Mouse (Mus musculus) kidney, embryonic 14.5 days (tissue): ENCODE results near the gene Olfr690. TPM values are rescaled to one million over a fixed set of nuclear protein-coding genes. Genes with fewer than 3 reads are reported as not detected.

Source experiments
- ATAC-seq: fragments of 200-750 bp; cut with Nextera tagmentation; 2 replicates; pipeline ENCODE4 v1.8.0; 2017; ENCODE audit warnings: moderate number of reproducible peaks, mild to moderate bottlenecking, moderate TSS enrichment, moderate library complexity; ENCODE audit not compliant: low FRiP score, low TSS enrichment
- H3K27ac ChIP-seq: fragments of 300-500 bp; sonication (generic); 2 replicates; pipeline ENCODE4 v1.5.1; 2014; ENCODE audit warnings: low read depth, mild to moderate bottlenecking, low read length, moderate library complexity, mixed read lengths
- H3K27me3 ChIP-seq: fragments of 300-500 bp; sonication (generic); 2 replicates; pipeline ENCODE4 v1.6.1; 2014; ENCODE audit warnings: mild to moderate bottlenecking, low read length; ENCODE audit not compliant: control insufficient read depth, insufficient read depth
- H3K36me3 ChIP-seq: fragments of 300-500 bp; sonication (generic); 2 replicates; pipeline ENCODE4 v1.6.1; 2014; ENCODE audit warnings: low read length, mixed read lengths; ENCODE audit not compliant: control insufficient read depth, insufficient read depth
- H3K4me1 ChIP-seq: fragments of 300-500 bp; sonication (generic); 2 replicates; pipeline ENCODE4 v1.6.1; 2014; ENCODE audit warnings: low read length, mixed read lengths; ENCODE audit not compliant: control insufficient read depth, insufficient read depth
- H3K4me2 ChIP-seq: fragments of 300-500 bp; sonication (generic); replicated peaks from 2 replicates; pipeline ENCODE4 v1.6.1; 2014; ENCODE audit warnings: low read depth, mild to moderate bottlenecking, low read length
- H3K4me3 ChIP-seq: fragments of 300-500 bp; sonication (generic); 2 replicates; pipeline ENCODE4 v1.5.1; 2014; ENCODE audit warnings: mild to moderate bottlenecking, low read length
- H3K9ac ChIP-seq: fragments of 300-500 bp; sonication (generic); 2 replicates; pipeline ENCODE4 v1.6.1; 2014; ENCODE audit warnings: low read depth, mild to moderate bottlenecking, low read length, moderate library complexity
- H3K9me3 ChIP-seq: fragments of 300-500 bp; sonication (generic); 2 replicates; pipeline ENCODE4 v1.6.1; 2016; ENCODE audit warnings: low read length; ENCODE audit not compliant: control insufficient read depth
- WGBS: fragments of 180-500 bp; shearing (Covaris S2); extraction: QIAGEN DNeasy Blood & Tissue Kit; methylation state at CpG from one replicate; pipeline ENCODE4 v1.1.7; 2014; 5-methylcytosine and 5-hydroxymethylcytosine counted together
- polyA plus RNA-seq: library from polyadenylated mRNA; unstranded; fragments of >200 nt; fragmentation: Nextera tagmentation; extraction: Ambion mirVana; gene quantifications from 2 replicates; pipeline ENCODE4 v1.2.1, GENCODE M21; 2014

The Olfr690 gene
- not detected in 2 replicates for polyA plus RNA-seq

DNA sequence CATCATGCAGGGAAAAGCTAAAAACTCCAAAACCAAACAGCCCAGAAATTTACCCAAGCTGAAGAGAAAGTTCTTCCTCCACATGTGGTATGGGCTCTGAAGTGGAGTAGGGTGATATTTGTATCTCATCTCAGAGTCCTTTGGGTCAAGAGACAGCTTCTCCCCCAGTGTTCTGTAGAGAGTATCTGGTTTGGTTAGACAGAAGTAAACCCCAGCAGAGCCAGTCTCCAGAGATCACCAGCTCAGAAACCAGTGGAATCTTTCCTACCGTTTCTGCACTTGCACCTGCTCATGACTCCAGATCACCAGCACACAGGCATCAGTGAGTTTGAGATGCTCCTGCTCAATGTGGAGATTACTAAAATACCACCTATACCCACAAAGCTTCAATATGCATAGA, at the start of gene Olfr690:
Gene Olfr690, minus strand, starts transcription at position 101 of the 400 bp plus-strand sequence.
- Histone ChIP-seq H3K4me1 (no peaks in the 10 kb centered on the region), H3K4me3 (no peak within 1 kb of the TSS), H3K36me3 (no peaks in the 10 kb centered on the region), H3K4me2 (no peak within 1 kb of the TSS), H3K9ac (no peak within 1 kb of the TSS), H3K27me3 (no peaks in the 10 kb centered on the region), H3K27ac (no peak within 1 kb of the TSS), H3K9me3 (no peaks in the 10 kb centered on the region)
- WGBS, result 82% methylated on average over 1 of the region's 1 CpGs
- ATAC-seq, result no peak

DNA sequence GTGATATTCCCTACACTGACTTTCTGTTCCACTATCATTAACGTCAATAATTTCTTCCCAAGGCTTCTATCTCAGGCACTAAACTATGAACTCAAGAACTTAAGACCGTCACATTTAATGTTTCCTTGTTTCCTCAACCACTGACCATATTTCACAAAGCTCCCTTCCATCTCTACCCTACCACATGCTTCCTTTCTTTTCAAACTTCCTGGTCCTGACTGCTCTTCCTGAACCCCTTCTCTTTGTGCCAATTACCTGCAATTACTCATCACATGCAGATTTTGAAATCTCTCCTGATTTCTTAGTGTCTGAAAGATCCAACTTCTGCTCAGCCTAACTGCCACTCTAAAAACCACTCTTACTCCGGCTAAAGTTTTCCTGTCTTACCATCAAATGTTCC, 46.4 kb upstream of the Olfr690 start:
- Histone ChIP-seq H3K27ac (no peak overlapping the region), H3K4me3 (no peak overlapping the region), H3K9me3 (no peaks in the 10 kb centered on the region), H3K36me3 (peaks cover 82% of the 10 kb centered on the region), H3K4me1 (no peaks in the 10 kb centered on the region), H3K27me3 (no peaks in the 10 kb centered on the region), H3K9ac (no peak overlapping the region), H3K4me2 (no peak overlapping the region)
- no peak for ATAC-seq
- 97% methylated on average over 3 of the region's 3 CpGs for WGBS

DNA sequence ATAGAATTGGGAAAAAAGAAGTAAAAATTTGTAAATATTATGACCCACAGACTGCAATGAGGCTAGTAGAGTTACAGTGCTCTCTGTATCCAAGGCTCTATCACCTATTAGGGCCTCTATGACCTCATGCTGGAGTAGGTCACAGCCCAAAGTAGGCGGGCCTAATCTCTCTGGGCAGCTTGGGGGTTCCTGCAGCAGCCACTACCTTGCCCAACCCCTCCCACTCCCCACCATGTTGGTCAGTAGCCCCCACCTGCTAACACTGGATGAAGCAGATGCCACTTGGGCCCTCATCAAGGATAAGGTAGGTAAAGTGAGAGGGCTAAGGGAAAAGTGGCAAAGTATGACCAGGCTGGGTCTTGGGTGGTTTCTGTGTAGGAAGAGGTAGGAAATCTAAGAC, 41.0 kb upstream of the Olfr690 start, which contains the start of gene Gm5901:
Gene Gm5901, plus strand, starts transcription at position 173 of the 400 bp plus-strand sequence.
- H3K36me3 ChIP-seq, result peaks cover 44% of the 10 kb centered on the region

DNA sequence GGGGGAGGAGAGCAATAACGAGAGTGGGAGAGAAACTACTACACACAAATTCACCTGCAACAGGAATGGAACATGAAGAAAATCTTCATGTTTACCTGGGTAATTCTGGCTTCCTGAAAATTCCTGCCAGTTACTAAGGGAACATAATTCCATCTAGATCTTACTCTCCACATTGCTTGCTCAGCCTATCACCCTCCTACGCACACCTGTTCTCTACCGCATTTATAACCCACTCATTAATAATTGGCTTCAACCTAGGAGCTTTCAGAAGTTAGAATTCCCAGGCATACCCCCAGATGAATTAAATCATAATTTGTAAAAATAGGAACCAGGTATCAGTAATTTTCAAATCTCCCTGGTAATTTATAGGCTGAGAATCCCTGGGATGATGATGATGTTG, 40.1 kb upstream of the Olfr690 start:
- no peak overlapping the region for H3K9ac ChIP-seq
- H3K4me2 ChIP-seq, result no peak overlapping the region
- no peaks in the 10 kb centered on the region for H3K4me1 ChIP-seq
- no peak overlapping the region for H3K27ac ChIP-seq
- H3K27me3 ChIP-seq, result no peaks in the 10 kb centered on the region
- no peak overlapping the region for H3K4me3 ChIP-seq
- H3K9me3 ChIP-seq, result no peaks in the 10 kb centered on the region
- peaks cover 36% of the 10 kb centered on the region for H3K36me3 ChIP-seq
- 95% methylated on average over 3 of the region's 3 CpGs for WGBS
- ATAC-seq, result no peak

More for the DNA sequence above, 41.0 kb upstream of the Olfr690 start, which contains the start of gene Gm5901:
- H3K9ac ChIP-seq, result no peak within 1 kb of the TSS
- H3K9me3 ChIP-seq, result no peaks in the 10 kb centered on the region
- WGBS, result 94% methylated on average over 1 of the region's 1 CpGs
- no peak within 1 kb of the TSS for H3K4me3 ChIP-seq
- H3K4me2 ChIP-seq, result no peak within 1 kb of the TSS
- H3K4me1 ChIP-seq, result no peaks in the 10 kb centered on the region
- ATAC-seq, result no peak
- H3K27me3 ChIP-seq, result no peaks in the 10 kb centered on the region
- no peak within 1 kb of the TSS for H3K27ac ChIP-seq

DNA sequence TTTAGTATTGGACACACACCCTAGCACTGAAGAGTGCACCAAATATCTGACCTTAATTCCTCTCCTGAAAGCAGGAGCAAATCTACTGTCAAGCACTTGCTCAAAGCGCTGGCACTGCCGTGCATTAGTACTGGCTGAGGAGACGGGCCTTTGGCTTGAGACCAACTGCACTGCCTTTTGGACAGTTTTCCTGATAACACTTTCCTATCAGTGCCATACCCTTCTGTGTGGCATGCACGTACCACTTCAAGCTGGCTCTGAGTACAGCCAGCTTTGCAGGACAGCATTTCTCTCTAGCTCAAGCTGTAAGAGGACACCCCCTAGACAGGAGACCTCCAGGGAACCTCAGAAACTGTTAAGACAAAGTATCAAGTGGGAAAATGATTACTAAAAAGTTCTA, 39.6 kb upstream of the Olfr690 start:
- no peak overlapping the region for H3K4me3 ChIP-seq
- peaks cover 32% of the 10 kb centered on the region for H3K36me3 ChIP-seq
- H3K9me3 ChIP-seq, result no peaks in the 10 kb centered on the region
- WGBS, result 95% methylated on average over 4 of the region's 4 CpGs
- no peaks in the 10 kb centered on the region for H3K4me1 ChIP-seq
- no peaks in the 10 kb centered on the region for H3K27me3 ChIP-seq
- no peak overlapping the region for H3K27ac ChIP-seq
- no peak overlapping the region for H3K9ac ChIP-seq
- no peak for ATAC-seq
- no peak overlapping the region for H3K4me2 ChIP-seq

DNA sequence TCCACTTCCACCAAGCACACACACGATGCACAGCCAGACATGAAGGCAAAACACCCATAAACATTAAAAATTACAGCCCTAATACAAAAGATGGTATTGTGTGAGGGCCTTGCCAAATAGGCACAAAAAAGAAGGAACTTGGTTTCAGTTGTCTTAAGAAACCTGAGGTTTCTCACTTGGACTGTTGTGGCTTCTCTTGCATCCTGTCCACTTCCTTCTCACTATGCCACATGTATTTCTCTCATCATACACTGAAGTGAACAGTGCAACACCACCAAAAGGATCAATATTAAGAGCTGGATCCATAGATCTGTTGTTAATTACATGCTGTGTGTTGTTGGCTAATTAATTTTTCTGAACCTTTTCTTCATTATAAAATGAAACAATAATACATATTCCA, 39.0 kb upstream of the Olfr690 start:
- Histone ChIP-seq H3K27me3 (no peaks in the 10 kb centered on the region), H3K9me3 (no peaks in the 10 kb centered on the region), H3K4me3 (no peak overlapping the region), H3K4me1 (no peaks in the 10 kb centered on the region), H3K36me3 (peaks cover 26% of the 10 kb centered on the region), H3K9ac (no peak overlapping the region), H3K27ac (no peak overlapping the region), H3K4me2 (no peak overlapping the region)
- no peak for ATAC-seq
- WGBS, result 81% methylated on average over 1 of the region's 1 CpGs

DNA sequence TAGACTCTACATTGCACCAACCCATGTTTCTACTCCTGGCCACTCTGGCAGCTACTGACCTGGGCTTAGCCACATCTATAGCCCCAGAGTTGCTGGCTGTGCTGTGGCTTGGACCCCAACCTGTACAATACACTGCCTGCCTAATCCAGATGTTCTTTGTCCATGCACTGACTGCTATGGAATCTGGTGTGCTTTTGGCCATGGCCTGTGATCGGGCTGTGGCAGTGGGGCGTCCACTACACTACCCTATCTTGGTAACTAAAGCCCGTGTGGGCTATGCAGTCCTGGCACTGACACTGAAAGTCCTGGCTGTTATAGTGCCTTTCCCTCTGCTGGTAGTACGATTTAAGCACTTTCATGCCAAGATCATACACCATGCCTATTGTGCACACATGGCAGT, 34.6 kb upstream of the Olfr690 start:
- H3K4me2 ChIP-seq, result no peak overlapping the region
- H3K9me3 ChIP-seq, result no peaks in the 10 kb centered on the region
- peaks cover 7% of the 10 kb centered on the region; the same call in 1 of the 2 replicates for H3K36me3 ChIP-seq
- ATAC-seq, result no peak
- H3K27ac ChIP-seq, result no peak overlapping the region
- 93% methylated on average over 4 of the region's 4 CpGs for WGBS
- H3K4me3 ChIP-seq, result no peak overlapping the region
- H3K9ac ChIP-seq, result no peak overlapping the region
- H3K27me3 ChIP-seq, result no peaks in the 10 kb centered on the region
- H3K4me1 ChIP-seq, result no peaks in the 10 kb centered on the region

DNA sequence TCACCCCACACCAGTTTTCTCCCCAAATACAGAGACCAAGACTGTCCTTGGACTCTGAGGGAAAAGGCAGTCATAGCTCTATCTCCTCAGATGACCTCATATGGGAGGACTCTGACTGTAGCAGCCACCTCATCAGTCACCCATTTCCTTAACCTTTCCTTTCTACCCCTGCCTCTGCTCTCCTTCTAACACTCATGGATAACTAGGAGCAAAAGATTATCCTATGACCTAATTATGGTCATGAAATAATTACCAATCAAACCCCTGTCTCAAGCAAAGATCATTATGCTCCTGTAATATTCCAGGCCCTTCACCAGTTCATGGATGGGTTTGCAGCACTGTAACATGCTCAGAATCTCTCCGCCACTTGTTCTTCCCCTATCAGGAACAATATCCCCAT, 34.0 kb upstream of the Olfr690 start, which contains the start of gene Olfr692:
Gene Olfr692, plus strand, starts transcription at position 301 of the 400 bp plus-strand sequence.
- peaks cover 5% of the 10 kb centered on the region; the same call in 1 of the 2 replicates for H3K36me3 ChIP-seq
- H3K9me3 ChIP-seq, result no peaks in the 10 kb centered on the region
- H3K4me2 ChIP-seq, result no peak within 1 kb of the TSS
- H3K27ac ChIP-seq, result no peak within 1 kb of the TSS
- no peaks in the 10 kb centered on the region for H3K27me3 ChIP-seq
- no peaks in the 10 kb centered on the region for H3K4me1 ChIP-seq
- ATAC-seq, result no peak
- H3K9ac ChIP-seq, result no peak within 1 kb of the TSS
- no peak within 1 kb of the TSS for H3K4me3 ChIP-seq
- 83% methylated on average over 1 of the region's 1 CpGs for WGBS

DNA sequence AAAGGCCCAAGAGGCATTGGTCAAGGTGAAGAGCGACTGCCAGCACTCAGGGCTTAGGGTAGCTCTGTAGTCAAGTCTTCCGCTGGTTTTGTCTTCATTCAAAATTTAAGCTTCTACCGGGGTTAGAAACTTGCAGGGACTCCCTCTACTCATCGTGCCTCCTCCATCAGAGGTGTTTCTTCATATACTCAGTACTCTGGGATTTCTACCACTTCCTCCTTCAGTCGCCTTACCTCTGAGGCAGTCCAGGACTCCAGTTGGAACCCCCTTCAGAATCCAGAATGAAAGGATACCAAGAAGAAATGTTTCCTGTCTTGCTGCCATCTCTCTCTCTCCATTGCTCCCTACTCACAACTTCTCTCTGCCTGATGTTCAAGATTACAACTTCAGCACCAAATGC, 33.4 kb upstream of the Olfr690 start:
- Histone ChIP-seq H3K9ac (no peak overlapping the region), H3K4me3 (no peak overlapping the region), H3K27me3 (no peaks in the 10 kb centered on the region), H3K36me3 (0 out of 2 replicates have a peak, but pooled peaks cover 2% of the 10 kb centered on the region), H3K4me1 (no peaks in the 10 kb centered on the region), H3K27ac (no peak overlapping the region), H3K9me3 (no peaks in the 10 kb centered on the region), H3K4me2 (no peak overlapping the region)
- WGBS, result 90% methylated on average over 5 of the region's 5 CpGs
- no peak for ATAC-seq
